Mouse (Mus musculus): ENCODE measurements at regions not wholly inside any gene's neighbourhood (a gene's known extent, or its start where the extent isn't known, plus 50 kb on each side); places are given as distances from the start of the nearest gene placed in this dataset.

- no peak for TF ChIP-seq EP300 (IDR thresholded peaks at IDR 0.05; ENCODE audit: low read depth)
- peak; percentile 65 for TF ChIP-seq CTCF (IDR thresholded peaks at IDR 0.05; ENCODE audit: low read depth)
Measured at GRCm38 (mm10) chr14:48358487-48359159, 87.3 kb upstream of the Tmem260 start.

All from liver, postnatal 0 days (tissue).